Mouse (Mus musculus): Measurements from ENCODE around the gene 9530077C05Rik.
"Not testable (repeated sequence)": the region's sequence is repeated elsewhere in the genome, so short reads cannot be mapped to it uniquely, and the experiment has no call there.

9530077C05Rik gene

GRCm38 (mm10) chr9:22417547-22417946 is 6.2 kb downstream of the 9530077C05Rik start:
- no peak for DNase-seq (ENCODE audit: low read depth, low spot score)

- no peak for DNase-seq (ENCODE audit: low read depth, low spot score)
Measured at GRCm38 (mm10) chr9:22419877-22420276, 8.6 kb downstream of the 9530077C05Rik start.

- DNase-seq (ENCODE audit: low read depth, low spot score) = no peak
Measured at GRCm38 (mm10) chr9:22420491-22420890, 9.2 kb downstream of the 9530077C05Rik start.

GRCm38 (mm10) chr9:22422559-22422958 is 11.2 kb downstream of the 9530077C05Rik start:
- DNase-seq (ENCODE audit: low read depth, low spot score) = no peak

- DNase-seq (ENCODE audit: low read depth, low spot score) = no peak
Measured at GRCm38 (mm10) chr9:22423507-22423906, 12.2 kb downstream of the 9530077C05Rik start.

GRCm38 (mm10) chr9:22424196-22424595 is 12.9 kb downstream of the 9530077C05Rik start:
- no peak for DNase-seq (ENCODE audit: low read depth, low spot score)

GRCm38 (mm10) chr9:22424719-22425118 is 13.4 kb downstream of the 9530077C05Rik start:
- DNase-seq (ENCODE audit: low read depth, low spot score) = no peak

- no peak for DNase-seq (ENCODE audit: low read depth, low spot score)
Measured at GRCm38 (mm10) chr9:22428028-22428665, 16.8 kb downstream of the 9530077C05Rik start.

GRCm38 (mm10) chr9:22428666-22429410 is 17.5 kb downstream of the 9530077C05Rik start:
- DNase-seq (ENCODE audit: low read depth, low spot score) = no peak

- no peak for DNase-seq (ENCODE audit: low read depth, low spot score)
Measured at GRCm38 (mm10) chr9:22429533-22430241, 18.4 kb downstream of the 9530077C05Rik start.

- DNase-seq (ENCODE audit: low read depth, low spot score) = no peak
Measured at GRCm38 (mm10) chr9:22430315-22430840, 19.1 kb downstream of the 9530077C05Rik start.

- no peak for DNase-seq (ENCODE audit: low read depth, low spot score)
Measured at GRCm38 (mm10) chr9:22433221-22433620, 21.9 kb downstream of the 9530077C05Rik start.

GRCm38 (mm10) chr9:22434101-22434500 is 22.8 kb downstream of the 9530077C05Rik start:
- no peak for DNase-seq (ENCODE audit: low read depth, low spot score)

- DNase-seq (ENCODE audit: low read depth, low spot score) = no peak
Measured at GRCm38 (mm10) chr9:22438826-22439225, 27.5 kb downstream of the 9530077C05Rik start.

- DNase-seq (ENCODE audit: low read depth, low spot score) = no peak
Measured at GRCm38 (mm10) chr9:22443157-22443556, 31.8 kb downstream of the 9530077C05Rik start.

- no peak for DNase-seq (ENCODE audit: low read depth, low spot score)
Measured at GRCm38 (mm10) chr9:22445123-22445522, 33.8 kb downstream of the 9530077C05Rik start.

GRCm38 (mm10) chr9:22447213-22447612 is 35.9 kb downstream of the 9530077C05Rik start:
- no peak for DNase-seq (ENCODE audit: low read depth, low spot score)

GRCm38 (mm10) chr9:22448420-22448819 is 37.1 kb downstream of the 9530077C05Rik start:
- DNase-seq (ENCODE audit: low read depth, low spot score) = no peak

GRCm38 (mm10) chr9:22449209-22449608 is 37.9 kb downstream of the 9530077C05Rik start:
- no peak for DNase-seq (ENCODE audit: low read depth, low spot score)

GRCm38 (mm10) chr9:22452697-22453096 is 41.4 kb downstream of the 9530077C05Rik start:
- DNase-seq (ENCODE audit: low read depth, low spot score) = no peak

GRCm38 (mm10) chr9:22453501-22453924 is 42.2 kb downstream of the 9530077C05Rik start:
- no peak for DNase-seq (ENCODE audit: low read depth, low spot score)

- DNase-seq (ENCODE audit: low read depth, low spot score) = not testable (repeated sequence)
Measured at GRCm38 (mm10) chr9:22453990-22454389, 42.7 kb downstream of the 9530077C05Rik start, which contains the start of gene Gm17545. Gene Gm17545, plus strand, starts transcription at chr9:22454290.

All from brain, embryonic 18.5 days (tissue).